In genomic region chr3:96021421-96022128, GRCm38 (mm10) we compare ENCODE assay signal across 21 mouse cellular contexts. TPM values are rescaled to one million over a fixed set of nuclear protein-coding genes. Genes with fewer than 3 reads are reported as not detected.
DNase-seq lines count a peak whose midpoint lies in the region; ATAC-seq lines count a peak whose summit lies in the region.
"Had no signal": no experiment of that assay in that cellular context is flagged by ENCODE, and none has a peak within 500 bp of the region (broad histone marks: within the 10 kb centered on the region; RNA-seq: fewer than 3 reads in every experiment).

No protein-coding gene starts in this region.

- no peak overlapping the region for H3K4me2 ChIP-seq in hindbrain, embryonic 13.5 days
- H3K4me2 ChIP-seq in hindbrain, embryonic 16.5 days (ENCODE audit: low read length), result no peak overlapping the region
- H3K4me2 ChIP-seq: forebrain, embryonic 13.5 days; heart, embryonic 13.5 days had no signal

- H3K27me3 ChIP-seq in hindbrain, embryonic 13.5 days, result no peaks in the 10 kb centered on the region
- no peaks in the 10 kb centered on the region for H3K27me3 ChIP-seq in hindbrain, embryonic 16.5 days (replicated peaks; ENCODE audit: control insufficient read depth, insufficient read depth, low read length)
- H3K27me3 ChIP-seq: forebrain, embryonic 13.5 days; heart, embryonic 13.5 days; Patski had no signal

- H3K4me1 ChIP-seq in hindbrain, embryonic 13.5 days (replicated peaks), result no peaks in the 10 kb centered on the region
- H3K4me1 ChIP-seq in hindbrain, embryonic 16.5 days (ENCODE audit: control insufficient read depth, insufficient read depth, low read depth, low read length), result no peaks in the 10 kb centered on the region
- H3K4me1 ChIP-seq: embryonic facial prominence, embryonic 10.5 days; forebrain, embryonic 13.5 days had no signal

- no peaks in the 10 kb centered on the region for H3K9me3 ChIP-seq in hindbrain, embryonic 13.5 days
- H3K9me3 ChIP-seq in hindbrain, embryonic 16.5 days (ENCODE audit: control insufficient read depth, low read length), result no peaks in the 10 kb centered on the region
- H3K9me3 ChIP-seq: embryonic facial prominence, embryonic 10.5 days; forebrain, embryonic 13.5 days; heart, embryonic 13.5 days had no signal

- H3K4me3 ChIP-seq in hindbrain, embryonic 13.5 days, result no peak overlapping the region
- no peak overlapping the region for H3K4me3 ChIP-seq in hindbrain, embryonic 16.5 days (ENCODE audit: low read length)
- H3K4me3 ChIP-seq: embryonic facial prominence, embryonic 10.5 days; forebrain, embryonic 13.5 days; heart, embryonic 13.5 days had no signal

- WGBS in hindbrain, embryonic 13.5 days, result 80% methylated on average over 5 of the region's 5 CpGs
- 78% methylated on average over 5 of the region's 5 CpGs for WGBS in hindbrain, embryonic 16.5 days

- peak; percentile 54 for DNase-seq in thymus, postnatal 0 days (ENCODE audit: low spot score)
- no peak for DNase-seq in thymus, postnatal 4 days
- DNase-seq in right cerebral cortex, adult 18-20 months, result no peak
- no peak for DNase-seq in spleen, postnatal 14 days (ENCODE audit: low spot score in 2 of 2)
- DNase-seq: adrenal gland, postnatal 25 days; B cell, adult 2 months; cerebellum, adult 2 months; cerebellum, postnatal 10 days; forebrain, postnatal 0 days; gastrocnemius, postnatal 25 days; heart, postnatal 36 days had no signal

- H3K27ac ChIP-seq in hindbrain, embryonic 13.5 days, result no peak overlapping the region
- H3K27ac ChIP-seq in hindbrain, embryonic 16.5 days (ENCODE audit: low read depth, low read length), result no peak overlapping the region
- H3K27ac ChIP-seq: embryonic facial prominence, embryonic 10.5 days; forebrain, embryonic 13.5 days; heart, embryonic 13.5 days; hindbrain, postnatal 0 days had no signal

- no peak for ATAC-seq in hindbrain, embryonic 13.5 days (ENCODE audit: low FRiP score)
- no peak for ATAC-seq in hindbrain, embryonic 16.5 days
- 0 out of 2 replicates have a peak, but pooled peaks have one; percentile 26 for ATAC-seq in megakaryocyte progenitor cell, adult 5-6 weeks (replicated peaks; ENCODE audit: poor library complexity)
- ATAC-seq: activated CD4-positive, CD25-positive, alpha-beta regulatory T cell, adult 4 months; CD4-positive, CD25-positive, alpha-beta regulatory T cell, adult 4 months; forebrain, embryonic 13.5 days; forebrain, postnatal 0 days; hindbrain, postnatal 0 days; Patski had no signal

- peaks cover 24% of the 10 kb centered on the region for H3K36me3 ChIP-seq in hindbrain, embryonic 13.5 days
- H3K36me3 ChIP-seq in hindbrain, embryonic 16.5 days (ENCODE audit: control insufficient read depth, insufficient read depth, low read length), result no peaks in the 10 kb centered on the region
- H3K36me3 ChIP-seq: embryonic facial prominence, embryonic 10.5 days had no signal

- peak overlapping the region; percentile 13; the same call in 1 of the 2 replicates for H3K9ac ChIP-seq in hindbrain, embryonic 13.5 days
- no peak overlapping the region for H3K9ac ChIP-seq in hindbrain, embryonic 16.5 days (ENCODE audit: low read depth, low read length)
- H3K9ac ChIP-seq: forebrain, embryonic 13.5 days; forebrain, postnatal 0 days; heart, embryonic 13.5 days had no signal

RNA-seq across cellular contexts. Expression of gene Plekho1, which starts 25.8 kb away (rescaled TPM):
- polyA plus RNA-seq in hindbrain, embryonic 13.5 days (2015; fragmentation: Nextera tagmentation; extraction: Ambion mirVana), result 59.5 and 65.4 TPM in 2 replicates
- 27.7 and 41.3 TPM in 2 replicates for polyA plus RNA-seq in hindbrain, embryonic 16.5 days (2015; fragmentation: Nextera tagmentation; extraction: Ambion mirVana)
- polyA plus RNA-seq in thymus, postnatal 0 days (2015; fragmentation: Nextera tagmentation; extraction: Ambion mirVana), result 36.8 and 37.0 TPM in 2 replicates
- total RNA-seq in megakaryocyte progenitor cell, adult 5-6 weeks (2015), result 22.1 and 25.9 TPM in 2 replicates
- total RNA-seq in megakaryocyte progenitor cell, adult 5-6 weeks (2017), result 24.7 and 25.1 TPM in 2 replicates

RNA-seq across cellular contexts. Expression of gene Vps45, which starts 36.7 kb away (rescaled TPM):
- 62.9 and 64.0 TPM in 2 replicates for polyA plus RNA-seq in hindbrain, embryonic 13.5 days (2015; fragmentation: Nextera tagmentation; extraction: Ambion mirVana)
- 58.7 and 60.8 TPM in 2 replicates for polyA plus RNA-seq in hindbrain, embryonic 16.5 days (2015; fragmentation: Nextera tagmentation; extraction: Ambion mirVana)
- polyA plus RNA-seq in thymus, postnatal 0 days (2015; fragmentation: Nextera tagmentation; extraction: Ambion mirVana), result 58.7 and 61.6 TPM in 2 replicates
- 26.3 and 28.4 TPM in 2 replicates for total RNA-seq in megakaryocyte progenitor cell, adult 5-6 weeks (2015)
- 10.9 and 12.6 TPM in 2 replicates for total RNA-seq in megakaryocyte progenitor cell, adult 5-6 weeks (2017)
